Mouse (Mus musculus) ES-E14 (cell line): ENCODE data around the gene Tfpi. TPM values are rescaled to one million over a fixed set of nuclear protein-coding genes. Genes with fewer than 3 reads are reported as not detected.

Source experiments
- DNase-seq: peaks from one replicate; pipeline ENCODE4 v3.0.0-alpha.2; 2013; ENCODE audit warnings: low read depth, low spot score
- H3K27ac ChIP-seq: 2 replicates; pipeline ENCODE4 v1.5.1; 2012; ENCODE audit warnings: low read depth, mild to moderate bottlenecking, low read length, moderate library complexity, mixed read lengths; ENCODE audit not compliant: poor library complexity, insufficient read depth, severe bottlenecking
- H3K36me3 ChIP-seq: 2 replicates; pipeline ENCODE4 v1.6.1; 2012; ENCODE audit warnings: mild to moderate bottlenecking, low read length, moderate library complexity, mixed read lengths; ENCODE audit not compliant: control insufficient read depth, poor library complexity, insufficient read depth, severe bottlenecking
- H3K4me1 ChIP-seq, 2 experiments: fragments of 150-350 bp in 1 of 2; sonication (generic) in 1 of 2; 2 replicates each; pipeline ENCODE4 v1.6.1; 2012; ENCODE audit warnings: low read length in 2 of 2, mild to moderate bottlenecking in 1 of 2, mixed read lengths in 1 of 2; ENCODE audit not compliant: control insufficient read depth in 2 of 2, insufficient read depth in 2 of 2, poor library complexity in 1 of 2
- H3K4me3 ChIP-seq, 2 experiments: fragments of 150-350 bp in 1 of 2; sonication (generic) in 1 of 2; 2 replicates each; pipeline ENCODE4 v1.5.1; 2012; ENCODE audit warnings: low read length in 2 of 2, low read depth in 1 of 2, mild to moderate bottlenecking in 1 of 2, mixed read lengths in 1 of 2; ENCODE audit not compliant: insufficient read depth in 1 of 2, poor library complexity in 1 of 2, severe bottlenecking in 1 of 2
- H3K9ac ChIP-seq: 2 replicates; pipeline ENCODE4 v1.6.1; 2012; ENCODE audit warnings: low read depth, mild to moderate bottlenecking, low read length, mixed read lengths; ENCODE audit not compliant: poor library complexity, insufficient read depth, severe bottlenecking
- H3K9me3 ChIP-seq: fragments of 150-350 bp; sonication (generic); 2 replicates; pipeline ENCODE4 v1.6.1; 2012; ENCODE audit warnings: low read depth, mild to moderate bottlenecking, low read length; ENCODE audit not compliant: control insufficient read depth, insufficient read depth
- CHD2 ChIP-seq: IDR thresholded peaks from 2 replicates; pipeline ENCODE4 v1.6.1; 2014; ENCODE audit warnings: mild to moderate bottlenecking, low read depth, low read length, inconsistent platforms
- HCFC1 ChIP-seq: IDR thresholded peaks from 2 replicates; pipeline ENCODE4 v1.6.1; 2012; ENCODE audit warnings: low read length, inconsistent platforms, borderline replicate concordance; ENCODE audit not compliant: insufficient read depth
- MAFK ChIP-seq: IDR thresholded peaks from 2 replicates; pipeline ENCODE4 v1.6.1; 2014; ENCODE audit warnings: mild to moderate bottlenecking, low read depth, low read length, inconsistent platforms; ENCODE audit not compliant: insufficient read depth
- ZC3H11A ChIP-seq: IDR thresholded peaks from 2 replicates; pipeline ENCODE4 v1.6.1; 2012; ENCODE audit warnings: low read depth, mild to moderate bottlenecking, inconsistent platforms, low read length, borderline replicate concordance
- ZNF384 ChIP-seq: IDR thresholded peaks from 2 replicates; pipeline ENCODE4 v1.6.1; 2012; ENCODE audit warnings: low read depth, low read length, inconsistent platforms
- in situ Hi-C, 2 experiments: fragments of 600-800 bp; cut with MboI; formaldehyde crosslinking; loops; one replicate each; pipeline ENCODE4 v1.15.1; 2025; ENCODE audit warnings: low sequenced_read_pairs in 2 of 2, inconsistent platforms in 1 of 2; ENCODE audit not compliant: unreplicated experiment in 2 of 2
- total RNA-seq: library from RNA; depleted of rRNA; stranded (reverse); fragments of 300-350 nt; gene quantifications from 2 replicates; pipeline ENCODE4 v1.2.3, GENCODE M21; 2012

Gene Tfpi
- total RNA-seq, 1 experiment, result 80.4 TPM

- in situ Hi-C loops, result no loop called here
- Histone ChIP-seq H3K4me1 (peaks cover 7 to 13% of the 10 kb centered on the region in 2 experiments; a peak in 3 of 4 replicates), H3K9ac (0 out of 2 replicates have a peak overlapping the region, but pooled peaks have one; percentile 30), H3K27ac (peak overlapping the region; percentile 76; the same call in 1 of the 2 replicates), H3K9me3 (no peaks in the 10 kb centered on the region), H3K4me3 (no peak overlapping the region), H3K36me3 (no peaks in the 10 kb centered on the region; the same call in 1 of the 2 replicates)
- DNase-seq, result no peak
- no peak for TF ChIP-seq ZNF384
- no peak for TF ChIP-seq CHD2
- no peak for TF ChIP-seq ZC3H11A
Observed at GRCm38 (mm10) chr2:84474651-84475050, 1.9 kb downstream of the Tfpi start.

GRCm38 (mm10) chr2:84473941-84474530 is 2.5 kb downstream of the Tfpi start:
- Histone ChIP-seq H3K36me3 (no peaks in the 10 kb centered on the region; the same call in 1 of the 2 replicates), H3K27ac (peak overlapping the region; percentile 76; the same call in 1 of the 2 replicates), H3K4me3 (peak overlapping the region; percentile 9 to 43; a peak in 3 of 4 replicates), H3K9me3 (no peaks in the 10 kb centered on the region), H3K9ac (0 out of 2 replicates have a peak overlapping the region, but pooled peaks have one; percentile 30), H3K4me1 (peaks cover 7 to 13% of the 10 kb centered on the region in 2 experiments; a peak in 3 of 4 replicates)
- DNase-seq, result no peak
- in situ Hi-C loops, result no loop called here
- TF ChIP-seq ZNF384 (no peak), MAFK (no peak), HCFC1 (no peak), ZC3H11A (no peak), CHD2 (no peak; the same call in 1 of the 2 replicates)

GRCm38 (mm10) chr2:84467391-84467790 is 9.2 kb downstream of the Tfpi start:
- Histone ChIP-seq H3K4me1 (no peaks in the 10 kb centered on the region), H3K4me3 (no peak overlapping the region), H3K36me3 (peaks cover 2% of the 10 kb centered on the region; the same call in 1 of the 2 replicates), H3K27ac (no peak overlapping the region), H3K9me3 (no peaks in the 10 kb centered on the region), H3K9ac (no peak overlapping the region)
- DNase-seq, result no peak
- TF ChIP-seq ZNF384, result no peak
- TF ChIP-seq ZC3H11A, result no peak
- no peak for TF ChIP-seq CHD2
- no peak for TF ChIP-seq MAFK
- no peak for TF ChIP-seq HCFC1
- in situ Hi-C loops, result loop anchor here in 1 of 2 experiments (10.0 kb wide), 1 partner anchor 197 kb away; no protein-coding TSS in a partner anchor

GRCm38 (mm10) chr2:84464956-84465355 is 11.6 kb downstream of the Tfpi start:
- Histone ChIP-seq H3K9ac (no peak overlapping the region), H3K4me3 (no peak overlapping the region), H3K27ac (no peak overlapping the region), H3K36me3 (peaks cover 2% of the 10 kb centered on the region; the same call in 1 of the 2 replicates), H3K4me1 (no peaks in the 10 kb centered on the region), H3K9me3 (no peaks in the 10 kb centered on the region)
- DNase-seq, result no peak
- no peak for TF ChIP-seq MAFK
- no peak for TF ChIP-seq ZC3H11A
- TF ChIP-seq HCFC1, result no peak
- no peak for TF ChIP-seq ZNF384
- no peak for TF ChIP-seq CHD2
- in situ Hi-C loops, result loop anchor here in 1 of 2 experiments (10.0 kb wide), 1 partner anchor 200 kb away; no protein-coding TSS in a partner anchor
